Mouse (Mus musculus) lung, postnatal 0 days (tissue): ENCODE results near the gene Hoxd12. TPM values are rescaled to one million over a fixed set of nuclear protein-coding genes. Genes with fewer than 3 reads are reported as not detected.

ENCODE experiments used
- ATAC-seq: fragments of 200-750 bp; cut with Nextera tagmentation; 2 replicates; pipeline ENCODE4 v1.8.0; 2017; ENCODE audit warnings: moderate library complexity
- DNase-seq: peaks from one replicate; pipeline ENCODE4 v3.0.0-alpha.2; 2016; ENCODE audit warnings: low spot score
- H3K27ac ChIP-seq: fragments of 300-500 bp; sonication (generic); 2 replicates; pipeline ENCODE4 v1.5.1; 2014; ENCODE audit warnings: antibody characterized with exemption, mild to moderate bottlenecking, low read length, mixed read lengths
- H3K27me3 ChIP-seq: fragments of 300-500 bp; sonication (generic); replicated peaks from 2 replicates; pipeline ENCODE4 v1.6.1; 2014; ENCODE audit warnings: low read length, mixed read lengths; ENCODE audit not compliant: insufficient read depth
- H3K36me3 ChIP-seq: fragments of 300-500 bp; sonication (generic); 2 replicates; pipeline ENCODE4 v1.6.1; 2014; ENCODE audit warnings: low read length, mixed read lengths; ENCODE audit not compliant: insufficient read depth
- H3K4me1 ChIP-seq: fragments of 300-500 bp; sonication (generic); 2 replicates; pipeline ENCODE4 v1.6.1; 2014; ENCODE audit warnings: antibody characterized with exemption, low read depth, low read length, mixed read lengths; ENCODE audit not compliant: insufficient read depth
- H3K4me2 ChIP-seq: fragments of 300-500 bp; sonication (generic); replicated peaks from 2 replicates; pipeline ENCODE4 v1.6.1; 2014; ENCODE audit warnings: low read depth, mild to moderate bottlenecking, low read length, moderate library complexity, mixed read lengths
- H3K4me3 ChIP-seq: fragments of 300-500 bp; sonication (generic); 2 replicates; pipeline ENCODE4 v1.5.1; 2014; ENCODE audit warnings: low read depth, low read length
- H3K9ac ChIP-seq: fragments of 300-500 bp; sonication (generic); replicated peaks from 2 replicates; pipeline ENCODE4 v1.6.1; 2014; ENCODE audit warnings: low read depth, mild to moderate bottlenecking
- H3K9me3 ChIP-seq: fragments of 300-500 bp; sonication (generic); 2 replicates; pipeline ENCODE4 v1.6.1; 2016; ENCODE audit warnings: low read length, mixed read lengths
- CTCF ChIP-seq: IDR thresholded peaks from 2 replicates; pipeline ENCODE4 v1.5.1; 2016; ENCODE audit warnings: antibody characterized with exemption, mild to moderate bottlenecking
- EP300 ChIP-seq: IDR thresholded peaks from 2 replicates; pipeline ENCODE4 v1.6.1; 2016; ENCODE audit warnings: antibody characterized with exemption, mild to moderate bottlenecking, control low read depth
- WGBS: fragments of 180-500 bp; shearing (Covaris S2); extraction: QIAGEN DNeasy Blood & Tissue Kit; methylation state at CpG from one replicate; pipeline ENCODE4 v1.1.7; 2014; 5-methylcytosine and 5-hydroxymethylcytosine counted together
- polyA plus RNA-seq: library from polyadenylated mRNA; unstranded; fragments of >200 nt; fragmentation: Nextera tagmentation; extraction: Ambion mirVana; gene quantifications from 2 replicates; pipeline ENCODE4 v1.2.1, GENCODE M21; 2015

The Hoxd12 gene
- polyA plus RNA-seq, 1 experiment from 2014 or later, result not detected

- no peak overlapping the region for H3K27ac ChIP-seq
- no peak for DNase-seq
- no peaks in the 10 kb centered on the region for H3K9me3 ChIP-seq
- ATAC-seq, result no peak
- H3K4me2 ChIP-seq, result no peak overlapping the region
- H3K27me3 ChIP-seq, result peaks cover 91% of the 10 kb centered on the region
- peaks cover 4% of the 10 kb centered on the region; the same call in 1 of the 2 replicates for H3K4me1 ChIP-seq
- H3K4me3 ChIP-seq, result no peak overlapping the region
- 20% methylated on average over 6 of the region's 6 CpGs for WGBS
- no peak overlapping the region for H3K9ac ChIP-seq
- no peaks in the 10 kb centered on the region for H3K36me3 ChIP-seq
- TF ChIP-seq CTCF, result no peak
Observed at GRCm38 (mm10) chr2:74702820-74703219, 28.0 kb downstream of the Hoxd12 start.

GRCm38 (mm10) chr2:74703317-74703716 is 28.5 kb downstream of the Hoxd12 start:
- H3K36me3 ChIP-seq, result no peaks in the 10 kb centered on the region
- no peak overlapping the region for H3K4me2 ChIP-seq
- ATAC-seq (no peak), DNase-seq (no peak)
- peaks cover 89% of the 10 kb centered on the region for H3K27me3 ChIP-seq
- H3K9ac ChIP-seq, result no peak overlapping the region
- no peak for TF ChIP-seq CTCF
- TF ChIP-seq EP300, result no peak
- no peaks in the 10 kb centered on the region for H3K9me3 ChIP-seq
- 9% methylated on average over 10 of the region's 10 CpGs for WGBS
- H3K4me1 ChIP-seq, result peaks cover 3% of the 10 kb centered on the region; the same call in 1 of the 2 replicates
- no peak overlapping the region for H3K27ac ChIP-seq
- H3K4me3 ChIP-seq, result no peak overlapping the region

GRCm38 (mm10) chr2:74703720-74704392 is 29.0 kb downstream of the Hoxd12 start:
- DNase-seq, result no peak
- no peak for ATAC-seq
- no peak overlapping the region for H3K4me3 ChIP-seq

GRCm38 (mm10) chr2:74704393-74704998 is 29.7 kb downstream of the Hoxd12 start, which contains the start of gene Hoxd8:
TSS of gene Hoxd8 (plus strand) at chr2:74704615.
- H3K27ac ChIP-seq, result no peak within 1 kb of the TSS
- 1% methylated on average over 25 of the region's 52 CpGs for WGBS
- no peak for ATAC-seq

More at GRCm38 (mm10) chr2:74703720-74704392, 29.0 kb downstream of the Hoxd12 start:
- peaks cover 89% of the 10 kb centered on the region for H3K27me3 ChIP-seq
- no peak overlapping the region for H3K4me2 ChIP-seq
- no peak overlapping the region for H3K9ac ChIP-seq
- no peaks in the 10 kb centered on the region for H3K36me3 ChIP-seq
- TF ChIP-seq EP300 (no peak), CTCF (no peak)
- H3K4me1 ChIP-seq, result peaks cover 3% of the 10 kb centered on the region; the same call in 1 of the 2 replicates
- no peak overlapping the region for H3K27ac ChIP-seq
- 5% methylated on average over 23 of the region's 26 CpGs for WGBS
- no peaks in the 10 kb centered on the region for H3K9me3 ChIP-seq

GRCm38 (mm10) chr2:74704999-74705466 is 30.2 kb downstream of the Hoxd12 start:
- Histone ChIP-seq H3K4me3 (peak overlapping the region; percentile 44), H3K27ac (no peak overlapping the region)

More at GRCm38 (mm10) chr2:74704393-74704998, 29.7 kb downstream of the Hoxd12 start, which contains the start of gene Hoxd8:
- H3K9me3 ChIP-seq, result no peaks in the 10 kb centered on the region
- peak within 1 kb of the TSS; percentile 72 for H3K4me2 ChIP-seq
- H3K9ac ChIP-seq, result no peak within 1 kb of the TSS
- TF ChIP-seq EP300, result no peak
- TF ChIP-seq CTCF, result no peak
- no peaks in the 10 kb centered on the region for H3K36me3 ChIP-seq
- H3K27me3 ChIP-seq, result peaks cover 89% of the 10 kb centered on the region
- peak within 1 kb of the TSS; percentile 44 for H3K4me3 ChIP-seq
- no peak for DNase-seq
- peaks cover 3% of the 10 kb centered on the region; the same call in 1 of the 2 replicates for H3K4me1 ChIP-seq

GRCm38 (mm10) chr2:74705467-74706089 is 30.8 kb downstream of the Hoxd12 start:
- H3K4me1 ChIP-seq, result peaks cover 3% of the 10 kb centered on the region; the same call in 1 of the 2 replicates
- peak; percentile 14; the same call in 1 of the 2 replicates for ATAC-seq
- H3K27me3 ChIP-seq, result peaks cover 89% of the 10 kb centered on the region
- no peak overlapping the region for H3K9ac ChIP-seq
- WGBS, result under 1% methylated on average over 37 of the region's 85 CpGs
- DNase-seq, result no peak
- H3K4me2 ChIP-seq, result peak overlapping the region; percentile 72
- TF ChIP-seq CTCF (no peak), EP300 (no peak)
- no peaks in the 10 kb centered on the region for H3K9me3 ChIP-seq
- H3K4me3 ChIP-seq, result peak overlapping the region; percentile 44
- no peaks in the 10 kb centered on the region for H3K36me3 ChIP-seq
- H3K27ac ChIP-seq, result no peak overlapping the region

More at GRCm38 (mm10) chr2:74704999-74705466, 30.2 kb downstream of the Hoxd12 start:
- H3K9me3 ChIP-seq, result no peaks in the 10 kb centered on the region
- under 1% methylated on average over 38 of the region's 66 CpGs for WGBS
- TF ChIP-seq CTCF (no peak), EP300 (no peak)
- ATAC-seq (peak; percentile 59), DNase-seq (no peak)
- H3K4me1 ChIP-seq, result peaks cover 3% of the 10 kb centered on the region; the same call in 1 of the 2 replicates
- H3K4me2 ChIP-seq, result peak overlapping the region; percentile 72
- H3K36me3 ChIP-seq, result no peaks in the 10 kb centered on the region
- H3K9ac ChIP-seq, result no peak overlapping the region
- H3K27me3 ChIP-seq, result peaks cover 89% of the 10 kb centered on the region
